Mouse (Mus musculus) heart, postnatal 14 days (tissue): ENCODE results near the gene Tmem262. TPM values are rescaled to one million over a fixed set of nuclear protein-coding genes. Genes with fewer than 3 reads are reported as not detected.
A peak's percentile ranks its signal among the peaks of the same experiment; 100 is the strongest.
"Not testable (repeated sequence)": the region's sequence is repeated elsewhere in the genome, so short reads cannot be mapped to it uniquely, and the experiment has no call there.

Experiments used
- DNase-seq, 2 experiments: peaks; one replicate each; pipeline ENCODE4 v3.0.0; 2021 to 2022
- intact Hi-C: fragments of 180-260 bp; cut with DNase I; formaldehyde crosslinking; loops from one replicate; pipeline ENCODE4 v1.15.1; 2025
- long read RNA-seq, 2 experiments: library from polyadenylated mRNA; stranded (forward); transcript quantifications; one replicate each; pipeline ENCODE4 v2.0.0; 2021
- total RNA-seq, 2 experiments: library from RNA; stranded (reverse); gene quantifications; 2 replicates each; pipeline ENCODE4 v1.2.3; 2021

Gene Tmem262
- total RNA-seq = not detected
- long read RNA-seq, experiment 1 = 0 reads
- long read RNA-seq, experiment 2 = 0 reads

DNA sequence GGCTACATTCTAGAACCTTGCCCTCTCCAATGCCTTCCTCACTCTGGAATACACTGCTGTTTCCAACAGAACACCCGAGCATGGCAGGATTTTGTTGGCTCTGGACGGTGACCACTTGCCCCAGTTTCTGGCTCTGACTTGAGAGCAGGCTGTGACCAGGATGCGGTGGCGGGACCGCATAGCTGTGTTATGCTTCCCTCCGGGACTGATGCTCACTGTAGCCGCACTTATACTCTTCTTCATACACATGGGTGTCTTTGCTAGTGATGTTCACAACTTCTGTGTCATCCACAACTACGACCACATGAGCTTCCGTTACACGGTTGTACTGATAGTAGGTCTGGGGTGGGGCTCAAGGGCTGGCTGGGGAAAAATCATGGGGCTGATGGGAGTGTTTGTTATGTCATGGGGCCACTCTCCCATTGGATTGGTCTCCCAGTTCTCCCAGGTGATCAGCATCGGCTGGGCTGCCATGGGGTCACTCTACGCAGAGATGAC lies at the start of gene Tmem262:
Gene Tmem262, plus strand, starts transcription at position 51 of the 498 bp plus-strand sequence.
- no peak for DNase-seq
- intact Hi-C loops = no loop called here

DNA sequence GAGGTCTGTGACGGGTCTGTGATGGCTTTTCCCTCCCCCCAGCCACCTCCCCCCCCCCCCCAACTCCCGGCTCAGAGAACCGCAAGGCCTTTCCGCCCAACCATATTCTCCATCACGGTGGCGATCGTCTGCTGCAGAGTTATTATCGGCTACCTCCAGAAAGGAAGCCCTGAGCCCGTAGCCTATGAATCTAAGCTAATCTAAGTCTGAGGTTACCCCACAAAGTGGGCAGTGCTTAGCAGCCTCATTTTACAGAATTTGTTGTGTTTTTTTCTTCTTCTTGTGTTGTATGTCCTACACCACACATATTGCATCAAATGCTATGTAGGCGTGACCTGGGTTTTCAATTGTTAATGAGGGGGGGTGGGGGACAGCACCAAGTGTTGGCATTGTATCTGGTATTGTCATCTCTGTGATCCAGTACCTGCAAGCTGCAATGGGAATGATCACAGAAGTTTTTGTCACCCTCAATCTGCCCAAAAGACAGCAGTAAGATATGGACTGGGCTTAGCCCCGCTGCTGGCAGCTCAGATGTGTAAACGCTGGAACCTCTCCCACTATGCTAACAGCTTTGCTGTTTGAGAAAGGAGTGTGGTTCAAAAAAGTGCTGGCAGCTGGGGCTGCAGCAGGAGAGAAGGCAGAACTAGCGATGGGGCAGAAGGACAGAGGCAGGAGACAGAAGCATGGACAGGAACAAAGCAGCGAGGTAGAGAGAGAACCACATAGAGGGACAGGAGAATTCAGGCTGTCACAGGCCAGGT lies 49.1 kb upstream of the Tmem262 start:
- intact Hi-C loops = no loop called here
- no peak for DNase-seq

DNA sequence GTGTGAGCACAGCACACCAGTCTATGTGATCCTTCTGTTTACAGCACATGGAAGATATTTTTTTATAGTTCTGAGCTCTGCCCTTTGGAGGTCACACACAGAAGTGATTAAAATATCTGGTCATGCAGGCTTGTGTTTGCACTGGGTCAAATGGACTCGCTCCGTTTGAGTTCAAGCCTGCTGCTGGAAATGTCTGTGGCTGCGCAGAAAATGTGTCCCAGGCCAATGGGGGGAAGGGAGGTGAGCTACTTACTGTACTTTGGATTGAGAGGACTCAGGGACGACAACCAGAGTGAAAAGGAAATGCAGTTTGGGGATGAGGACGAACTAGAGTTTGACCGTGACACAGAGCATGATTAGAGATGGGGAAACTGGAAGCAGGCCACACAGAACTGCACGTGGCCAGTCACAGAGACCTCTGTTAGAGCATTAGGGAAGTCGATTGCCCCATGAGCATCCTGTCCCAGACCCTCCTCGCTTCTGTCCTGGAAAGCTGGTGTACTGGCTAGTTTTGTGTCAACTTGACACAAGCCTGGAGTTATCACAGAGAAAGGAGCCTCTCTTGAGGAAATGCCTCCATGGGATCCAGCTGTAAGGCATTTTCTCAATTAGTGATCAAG lies 43.8 kb upstream of the Tmem262 start:
- intact Hi-C loops = no loop called here
- no peak for DNase-seq

DNA sequence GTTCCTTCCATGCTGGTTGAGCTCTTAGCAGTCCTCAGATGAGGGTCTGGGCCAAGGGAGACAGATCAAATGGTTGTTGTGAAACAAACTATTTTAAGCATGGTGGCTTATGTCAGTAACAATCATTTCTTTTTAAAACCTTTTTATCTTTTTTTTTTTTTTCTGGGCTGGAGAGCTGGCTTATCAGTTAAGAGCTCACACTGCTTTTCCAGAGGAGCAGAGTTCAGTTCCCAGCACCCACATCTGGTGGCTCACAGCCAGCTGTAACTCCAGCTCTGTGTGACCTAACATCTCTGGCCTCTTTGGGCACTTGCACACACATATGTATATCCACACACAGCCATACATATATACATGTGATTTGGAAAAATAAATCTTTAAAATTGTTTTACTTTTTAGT lies 42.1 kb upstream of the Tmem262 start:
- intact Hi-C loops = no loop called here
- no peak for DNase-seq

DNA sequence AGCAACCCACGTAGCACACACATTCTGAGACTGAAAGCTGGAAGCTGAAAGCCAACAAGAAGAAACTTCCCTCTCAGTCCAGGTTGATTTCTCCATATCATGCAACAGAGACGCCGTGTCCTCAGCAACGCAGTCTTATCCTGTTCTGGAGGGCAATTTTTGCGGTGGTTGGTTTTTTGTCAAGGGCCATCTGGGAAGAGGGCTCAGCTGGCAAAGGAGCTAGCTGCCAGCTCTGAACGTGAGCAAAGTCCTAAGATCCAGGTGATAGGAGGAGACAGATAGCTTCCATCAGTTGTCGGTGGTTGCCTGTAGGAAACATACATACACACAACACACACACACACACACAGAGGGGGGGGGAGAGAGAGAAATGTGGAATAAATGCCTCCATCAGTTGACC lies 41.5 kb upstream of the Tmem262 start:
- intact Hi-C loops = no loop called here
- DNase-seq = no peak

DNA sequence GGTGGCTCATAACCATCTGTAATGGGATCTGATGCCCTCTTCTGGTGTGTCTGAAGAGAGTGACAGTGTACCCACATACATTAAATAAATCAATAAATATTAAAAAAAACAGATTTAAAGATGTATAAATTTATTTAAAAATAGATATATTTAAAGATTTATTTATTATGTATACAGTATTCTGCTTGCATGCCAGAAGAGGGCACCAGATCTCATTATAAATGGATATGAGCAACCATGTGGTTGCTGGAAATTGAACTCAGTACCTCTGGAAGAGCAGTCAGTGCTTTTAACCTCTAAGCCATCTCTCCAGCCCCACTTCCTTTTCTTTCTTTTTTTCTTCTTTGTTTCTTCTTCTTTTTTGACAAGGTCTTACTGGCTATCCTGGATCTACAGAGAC lies 39.8 kb upstream of the Tmem262 start:
- DNase-seq = no peak
- intact Hi-C loops = no loop called here

DNA sequence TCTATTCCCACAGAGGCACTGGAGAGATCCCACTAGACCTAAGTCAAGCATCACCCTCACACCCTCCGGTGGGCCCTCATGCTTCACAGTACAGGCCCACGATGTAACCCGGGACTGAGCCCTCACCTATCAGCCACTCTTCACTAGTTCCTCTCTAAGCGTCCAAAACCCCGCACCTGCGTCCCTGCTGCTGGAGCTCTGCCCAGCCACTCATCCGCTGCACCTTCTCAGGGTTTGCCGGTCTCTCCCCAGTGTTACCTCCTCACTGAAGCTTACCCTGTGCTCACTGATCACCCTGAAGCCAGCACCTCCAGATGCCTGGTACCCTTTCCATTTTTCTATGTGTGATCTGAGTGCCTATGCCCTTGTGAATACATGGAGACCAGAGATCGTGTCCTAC lies 37.5 kb upstream of the Tmem262 start:
- DNase-seq = no peak
- intact Hi-C loops = no loop called here

DNA sequence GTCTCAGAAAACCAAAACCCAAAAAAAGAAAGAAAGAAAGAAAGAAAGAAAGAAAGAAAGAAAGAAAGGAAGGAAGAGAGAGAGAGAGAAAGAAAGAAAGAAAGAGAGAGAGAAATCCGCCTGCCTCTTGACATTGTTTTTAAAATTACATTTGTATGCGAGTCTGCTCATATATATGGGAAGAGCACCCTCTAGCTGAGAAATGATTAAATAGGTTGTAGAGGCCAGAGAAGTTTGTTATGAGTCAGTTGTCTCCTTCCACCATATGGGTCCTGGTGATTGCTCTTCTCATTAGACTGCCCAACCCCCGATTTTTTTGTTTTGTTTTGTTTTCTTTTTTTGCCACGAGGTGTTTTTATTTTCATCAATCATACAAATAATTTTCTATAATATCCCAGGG lies 35.7 kb upstream of the Tmem262 start:
- not testable (repeated sequence) for DNase-seq
- intact Hi-C loops = loop anchor here (2.0 kb wide), 1 partner anchor 79 kb away; the partner anchor contains the start of gene Pola2

DNA sequence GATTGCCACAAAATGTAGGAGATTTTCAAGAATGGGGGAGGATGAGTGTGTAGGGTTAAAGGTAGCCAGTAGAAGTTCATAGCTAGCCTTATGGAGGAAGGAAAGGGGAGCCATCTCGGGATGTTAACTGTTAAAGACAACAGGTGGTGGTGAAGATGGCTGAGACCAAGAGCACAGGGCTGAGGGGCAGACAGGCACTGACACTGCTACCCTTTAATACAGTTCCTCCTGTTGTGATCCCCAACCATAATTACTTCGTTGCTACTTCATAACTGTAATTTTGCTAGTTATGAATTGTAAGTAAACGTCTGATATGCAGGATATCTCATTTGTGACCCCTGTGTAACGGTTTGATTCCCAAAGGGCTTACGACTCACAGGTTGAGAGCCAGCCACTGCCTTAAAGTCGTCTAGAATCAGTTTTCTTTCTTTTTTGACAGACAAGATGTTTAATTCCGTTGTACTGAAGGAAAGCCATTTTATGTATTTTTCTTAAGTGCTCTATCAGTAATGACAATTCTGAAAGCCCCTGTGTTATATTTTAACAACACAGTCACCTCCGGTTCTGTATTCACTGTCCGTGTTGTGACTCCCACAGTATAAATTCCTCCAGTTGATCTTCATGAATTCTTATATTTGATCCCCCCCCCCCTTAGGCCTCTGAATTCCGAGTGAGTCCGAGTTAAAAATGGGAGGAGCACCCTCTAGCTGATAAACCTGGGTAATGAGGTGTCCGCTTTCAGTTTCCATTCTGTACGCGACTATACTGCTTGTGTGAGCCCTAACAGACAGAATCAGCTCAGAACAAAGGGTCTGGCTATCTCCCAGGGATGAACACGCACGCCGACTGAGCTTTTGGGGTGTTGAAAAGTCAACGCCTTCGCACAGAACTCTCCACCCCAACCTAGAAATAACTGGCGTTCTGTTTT lies 34.2 kb upstream of the Tmem262 start:
- no peak for DNase-seq
- intact Hi-C loops = loop anchor here (2.0 to 5.0 kb wide), 3 partner anchors 81 to 128 kb away; partner anchors contain the start of genes Pola2 and Snx15

DNA sequence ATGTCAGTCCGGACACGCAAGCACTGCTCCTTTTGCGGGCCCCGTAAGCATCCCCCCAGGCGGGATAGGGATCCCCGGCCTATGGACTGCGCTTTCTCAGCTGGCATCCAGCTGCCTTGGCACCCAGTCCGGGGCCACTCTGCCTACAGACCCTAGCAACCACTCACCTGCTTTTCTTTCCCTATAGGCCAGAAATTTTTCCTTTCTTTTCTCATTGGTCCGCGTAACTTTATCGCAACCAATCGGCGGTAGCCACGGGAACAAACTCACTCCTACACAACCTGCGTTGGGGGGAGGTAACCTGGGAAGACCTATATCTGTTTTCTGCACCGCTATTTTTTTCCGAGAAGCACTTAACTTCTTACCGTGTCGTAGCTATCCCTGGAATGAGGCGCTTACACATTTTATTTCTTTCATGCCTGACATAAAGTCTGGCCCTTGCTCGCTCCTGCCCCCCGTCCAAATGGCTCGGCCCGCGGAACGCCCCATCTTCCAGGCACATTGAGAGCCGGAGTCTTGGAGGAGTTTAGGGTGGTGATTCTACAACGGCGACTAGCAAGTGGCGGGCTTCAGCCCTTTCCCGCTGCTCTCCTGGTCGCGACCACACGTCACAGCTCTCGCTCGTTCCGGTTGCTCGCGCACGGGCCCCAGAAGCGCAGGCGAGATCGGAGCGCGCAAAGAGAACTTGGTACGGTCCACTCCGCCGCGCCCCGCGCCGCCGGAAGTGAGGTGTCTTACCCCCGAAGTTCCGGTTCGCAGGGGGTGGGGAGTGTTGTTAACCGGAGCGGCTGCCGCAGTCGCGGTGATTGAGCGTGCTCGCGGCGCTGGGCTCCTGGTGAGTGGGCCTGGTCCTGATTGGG lies 33.3 kb upstream of the Tmem262 start, which contains the start of gene Syvn1:
Gene Syvn1, plus strand, starts transcription at position 283 of the 860 bp plus-strand sequence.
- intact Hi-C loops = loop anchor here (5.0 kb wide), 2 partner anchors 81 to 129 kb away; partner anchors contain the start of gene Snx15

DNA sequence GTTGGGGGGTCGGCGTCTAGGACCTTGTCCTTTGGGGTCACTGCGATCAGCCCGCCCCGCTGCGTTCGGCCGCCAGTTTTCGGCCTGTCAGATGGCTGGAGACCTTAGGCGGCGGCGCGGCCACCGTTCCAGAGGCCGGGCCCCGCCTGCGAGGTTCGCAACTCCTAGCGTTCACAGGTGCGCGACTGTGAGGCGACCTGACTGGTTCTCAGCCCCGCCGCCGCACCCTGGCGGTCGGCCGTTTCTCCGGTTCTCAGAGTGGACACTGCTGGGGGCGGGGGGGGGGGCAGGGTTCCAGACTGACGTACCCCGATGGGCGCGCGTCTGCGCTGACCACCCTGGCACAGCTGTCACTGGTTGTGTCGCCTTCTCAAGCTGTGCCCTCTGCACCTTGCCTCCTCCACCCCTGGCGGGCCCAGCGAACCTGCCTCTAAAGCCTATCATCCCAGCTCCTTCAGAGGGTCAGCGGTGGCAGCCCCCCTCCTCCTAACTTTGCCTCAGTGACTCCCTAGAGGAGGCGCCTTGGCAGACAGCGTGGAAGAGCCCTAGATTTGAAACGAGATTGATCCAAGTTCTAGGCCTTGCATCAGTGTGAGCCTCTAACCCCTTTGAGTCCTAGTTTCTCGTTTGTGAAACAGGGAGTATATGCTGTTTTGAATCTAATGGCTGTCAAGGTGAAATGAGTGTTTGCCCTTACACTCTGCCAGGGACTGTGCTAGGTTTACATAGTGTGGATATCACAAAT lies 32.5 kb upstream of the Tmem262 start:
- intact Hi-C loops = loop anchor here (5.0 kb wide), 2 partner anchors 80 to 130 kb away; partner anchors contain the start of gene Snx15
- peak in 1 of 2 experiments; percentile 23 for DNase-seq

More for the DNA sequence above, 33.3 kb upstream of the Tmem262 start, which contains the start of gene Syvn1:
- DNase-seq = peak; percentile 89 to 90

DNA sequence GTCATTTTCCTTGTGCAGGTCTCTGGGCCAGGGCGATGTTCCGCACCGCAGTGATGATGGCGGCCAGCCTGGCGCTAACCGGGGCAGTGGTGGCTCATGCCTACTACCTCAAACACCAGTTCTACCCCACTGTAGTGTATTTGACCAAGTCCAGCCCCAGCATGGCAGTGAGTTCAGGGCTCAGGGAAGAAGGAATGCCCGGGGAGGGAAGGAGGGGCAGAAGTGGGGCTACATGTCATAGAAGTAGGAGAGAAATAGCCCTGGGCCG lies 32.0 kb upstream of the Tmem262 start:
- intact Hi-C loops = loop anchor here (5.0 kb wide), 2 partner anchors 79 to 131 kb away; partner anchors contain the start of gene Snx15
- DNase-seq = no peak

DNA sequence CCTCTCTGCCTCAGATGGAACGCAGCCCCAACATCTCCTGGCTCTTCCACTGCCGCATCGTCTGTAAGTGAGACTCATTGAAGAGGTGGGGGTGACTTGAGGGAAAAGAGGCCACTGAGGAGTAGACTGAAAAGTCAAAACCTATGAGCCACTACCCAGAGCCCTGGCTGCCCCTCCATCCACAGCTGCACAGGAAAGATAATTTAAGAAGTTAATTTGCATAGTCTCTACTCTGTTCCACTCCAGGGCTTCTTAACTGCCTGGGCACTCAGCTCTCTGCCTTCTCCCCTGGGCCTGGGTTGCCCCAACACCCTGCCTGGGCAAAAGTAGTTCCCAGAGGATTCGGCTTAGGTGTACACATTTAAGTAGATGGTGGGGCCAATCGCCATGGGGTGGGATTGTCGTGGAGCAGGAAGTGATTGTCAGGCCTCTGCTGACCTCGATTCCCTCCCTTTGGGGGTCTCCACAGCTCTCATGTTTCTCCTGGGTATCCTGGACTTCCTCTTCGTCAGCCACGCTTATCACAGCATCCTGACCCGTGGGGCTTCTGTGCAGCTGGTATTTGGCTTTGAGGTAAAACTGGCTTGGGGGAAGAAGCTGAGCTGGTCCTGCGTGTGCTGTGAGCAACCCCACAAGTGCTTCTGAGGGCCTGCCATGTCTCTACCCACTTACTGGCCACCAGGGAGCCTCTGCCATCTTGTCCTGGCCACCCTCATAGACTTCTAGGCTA lies 31.0 kb upstream of the Tmem262 start:
- no peak for DNase-seq
- intact Hi-C loops = loop anchor here (5.0 kb wide), 2 partner anchors 78 to 132 kb away; partner anchors contain the start of gene Snx15

DNA sequence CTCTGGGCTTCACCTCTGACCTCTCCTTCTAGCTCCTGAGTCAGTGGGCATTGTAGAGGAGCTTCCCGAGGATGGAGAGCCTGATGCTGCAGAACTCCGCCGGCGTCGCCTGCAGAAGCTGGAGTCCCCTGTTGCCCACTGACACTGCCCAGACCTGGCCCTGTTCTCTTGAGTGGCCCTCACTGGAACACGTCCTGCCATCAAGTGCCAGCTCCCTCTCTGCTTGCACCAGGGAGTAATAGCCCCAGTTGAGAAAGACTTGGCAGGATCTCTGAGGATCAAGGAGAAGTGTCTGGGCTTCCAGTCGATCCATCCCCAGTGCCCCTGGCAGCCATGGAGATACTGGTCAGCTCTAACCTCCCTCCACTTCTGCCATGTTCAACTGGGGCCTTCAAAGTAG lies 27.3 kb upstream of the Tmem262 start:
- DNase-seq = no peak
- intact Hi-C loops = no loop called here

DNA sequence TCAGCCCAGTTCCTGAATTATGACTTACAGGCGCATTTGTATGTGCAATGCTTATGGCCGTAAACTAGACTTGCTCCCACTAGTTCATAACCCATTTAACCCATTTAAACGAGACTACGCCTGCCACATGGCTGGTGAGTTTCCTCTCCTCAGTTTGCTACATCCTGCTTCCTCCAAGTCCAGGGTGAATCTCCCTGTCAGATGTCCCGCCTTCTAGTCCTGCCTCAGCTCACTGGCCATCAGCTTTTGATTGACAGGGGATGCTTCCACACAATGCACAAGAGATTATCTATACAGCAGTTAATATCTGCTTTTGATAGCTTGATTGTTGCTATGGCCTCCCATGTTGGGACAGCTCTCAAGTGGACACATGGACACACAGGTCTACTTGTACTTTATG lies 25.5 kb upstream of the Tmem262 start:
- intact Hi-C loops = no loop called here
- DNase-seq = no peak

DNA sequence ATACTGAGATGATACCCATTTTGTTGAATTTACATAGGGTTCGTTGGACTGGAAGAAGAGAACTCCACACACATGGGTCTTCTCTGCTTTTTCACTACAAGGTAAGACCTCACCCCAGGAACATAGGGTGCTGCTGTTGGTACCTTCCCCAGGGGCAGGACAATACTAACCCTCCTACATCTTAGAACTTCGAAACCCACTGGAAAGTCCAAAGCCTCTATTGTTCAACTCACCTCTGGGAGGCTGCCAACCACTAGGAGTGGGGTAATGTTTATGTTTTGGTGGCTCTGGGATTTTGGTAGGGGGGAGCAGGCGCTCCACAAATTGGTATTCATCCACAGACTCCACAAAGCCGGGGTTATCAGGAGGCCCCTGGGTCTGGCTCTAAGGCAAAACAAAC lies 23.1 kb upstream of the Tmem262 start:
- intact Hi-C loops = loop anchor here (2.0 kb wide), 1 partner anchor 28 kb away; the partner anchor contains the start of genes Cdca5 and Zfpl1
- DNase-seq = no peak

DNA sequence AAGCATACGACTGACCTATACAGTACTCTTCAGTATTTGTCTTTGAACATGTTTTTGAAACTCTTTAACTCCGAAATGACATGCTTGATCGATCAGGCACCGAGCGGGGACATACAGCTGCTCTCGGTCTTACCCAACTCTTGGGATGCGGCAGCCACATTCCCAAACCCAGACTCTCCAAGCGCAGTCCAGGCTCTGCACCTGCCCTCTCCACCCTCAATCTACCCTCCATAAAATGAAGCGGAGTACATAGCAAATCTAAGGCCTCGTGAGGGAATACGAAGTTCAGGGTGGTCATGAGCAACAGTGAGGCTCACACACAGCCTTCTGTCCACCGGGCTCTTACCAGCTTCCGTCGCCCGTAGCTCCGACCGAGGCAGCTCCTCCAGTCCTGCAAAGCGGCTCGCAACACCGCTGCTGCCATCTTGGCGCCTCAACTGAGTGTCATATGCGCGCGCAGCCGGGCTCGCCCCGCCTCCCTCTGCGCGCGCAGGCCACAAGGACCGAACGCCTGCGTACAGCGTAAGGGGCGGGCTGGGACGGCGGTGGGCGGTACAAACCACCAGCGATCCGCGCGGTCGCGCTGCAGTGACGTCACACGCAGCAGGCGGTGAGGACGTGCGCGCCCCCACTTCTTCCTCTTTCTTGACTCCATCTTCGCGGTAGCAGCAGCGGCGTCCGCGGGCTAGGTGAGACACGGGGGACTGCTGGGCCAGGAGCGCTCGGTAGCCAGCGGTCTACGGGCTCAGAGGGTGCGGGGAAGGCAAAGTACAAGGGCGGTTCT lies 22.3 kb upstream of the Tmem262 start, which contains the start of the genes Mrpl49 and Fau:
Gene Mrpl49, minus strand, starts transcription at position 473 of the 784 bp plus-strand sequence.
Gene Fau, plus strand, starts transcription at position 532 of the 784 bp plus-strand sequence.
- DNase-seq = peak; percentile 99 to 100
- intact Hi-C loops = loop anchor here (2.0 kb wide), 1 partner anchor 27 kb away; the partner anchor contains the start of genes Cdca5 and Zfpl1
